Mouse (Mus musculus): ENCODE measurements at regions not wholly inside any gene's neighbourhood (a gene's known extent, or its start where the extent isn't known, plus 50 kb on each side); places are given as distances from the start of the nearest gene placed in this dataset.

GRCm38 (mm10) chr1:21132340-21132739 lies 53.3 kb upstream of the Tram2 start:
- no peak for TF ChIP-seq POLR2A (IDR thresholded peaks at IDR 0.05; ENCODE audit: low read depth, low read length)
- TF ChIP-seq CTCF (IDR thresholded peaks at IDR 0.05; ENCODE audit: extremely low read depth, insufficient read length, insufficient replicate concordance, low read depth, low read length) = no peak

All from small intestine, adult 2 months (tissue).